Mouse (Mus musculus) embryonic fibroblast, embryonic 13.5 days (primary cell): ENCODE measurements around the gene Gm26661.

Experiments used
- CTCF ChIP-seq: IDR thresholded peaks from 2 replicates; pipeline ENCODE4 v1.5.1; 2011; ENCODE audit warnings: mild to moderate bottlenecking, control low read depth, low read length, moderate library complexity, borderline replicate concordance; ENCODE audit not compliant: insufficient read depth
- POLR2A ChIP-seq: IDR thresholded peaks from 2 replicates; pipeline ENCODE4 v1.6.1; 2011; ENCODE audit warnings: low read depth, mild to moderate bottlenecking, control low read depth, low read length, moderate library complexity

DNA sequence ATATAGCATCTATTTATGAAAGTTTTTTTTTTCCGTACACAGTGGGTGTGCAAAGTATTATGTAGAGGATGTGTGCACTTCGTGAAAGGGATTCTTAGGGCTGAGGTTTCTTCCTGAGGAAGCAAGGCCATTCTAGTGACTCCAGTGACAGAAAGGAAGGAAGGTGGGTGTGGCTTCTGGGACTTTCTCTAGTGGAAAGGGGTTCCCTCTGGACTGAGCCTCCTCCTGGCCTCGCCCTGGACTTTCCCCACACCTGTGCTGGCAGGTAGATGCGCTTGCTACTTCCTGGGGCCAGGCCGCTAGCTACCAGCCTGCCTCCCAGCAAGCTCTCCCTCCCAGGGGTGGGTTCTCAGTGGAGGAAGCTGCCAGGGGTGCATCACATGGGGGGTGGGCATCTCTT lies 28.1 kb downstream of the Gm26661 start:
- TF ChIP-seq CTCF, result no peak
- no peak for TF ChIP-seq POLR2A
